Comparison of ENCODE assay signal across 8 mouse cellular contexts in the genomic region with DNA sequence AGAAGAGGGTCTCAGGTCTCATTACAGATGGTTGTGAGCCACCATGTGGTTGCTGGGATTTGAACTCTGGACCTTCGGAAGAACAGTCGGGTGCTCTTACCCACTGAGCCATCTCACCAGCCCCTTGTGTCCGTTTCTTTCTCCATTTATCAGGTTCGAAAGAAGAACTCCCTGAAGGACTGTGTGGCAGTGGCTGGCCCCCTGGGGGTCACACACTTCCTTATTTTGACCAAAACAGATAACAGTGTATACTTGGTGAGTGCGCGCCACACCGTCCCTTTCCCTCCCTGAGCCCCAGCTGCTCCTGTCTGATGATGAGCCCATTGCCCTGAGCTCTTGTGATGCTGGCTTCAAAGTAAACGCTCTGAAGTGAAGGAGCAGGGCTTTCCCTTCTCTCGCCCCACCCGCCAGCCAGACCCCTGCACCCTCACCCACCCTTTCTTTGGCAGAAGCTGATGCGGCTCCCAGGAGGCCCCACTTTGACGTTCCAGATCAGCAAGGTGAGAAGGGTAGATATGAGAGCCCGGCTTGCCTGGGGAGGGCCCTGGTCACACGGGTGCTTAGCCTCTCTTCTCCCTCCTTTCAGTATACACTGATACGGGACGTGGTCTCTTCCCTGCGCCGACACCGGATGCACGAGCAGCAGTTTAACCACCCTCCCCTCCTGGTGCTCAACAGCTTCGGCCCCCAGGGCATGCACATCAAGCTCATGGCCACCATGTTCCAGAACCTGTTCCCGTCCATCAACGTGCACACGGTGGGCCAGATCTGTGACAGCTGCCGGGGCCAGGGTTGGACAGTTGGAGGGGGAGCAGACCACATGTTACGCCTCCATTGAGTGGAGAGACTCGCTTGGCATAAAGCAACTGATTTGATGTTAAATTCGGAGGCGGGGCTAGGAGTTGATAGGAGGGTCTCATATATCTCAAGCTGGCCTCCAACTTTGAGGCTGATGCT. TPM values are rescaled to one million over a fixed set of nuclear protein-coding genes. Genes with fewer than 3 reads are reported as not detected.
DNase-seq lines count a peak whose midpoint lies in the region; ATAC-seq and TF ChIP-seq lines count a peak whose summit lies in the region.

No protein-coding gene starts in this region.

- peaks cover 53% of the 10 kb centered on the region for H3K36me3 ChIP-seq in megakaryocyte, embryonic 14.5 days (replicated peaks; ENCODE audit: low read length)
- H3K36me3 ChIP-seq in limb, embryonic 15.5 days: peaks cover 53% of the 10 kb centered on the region
- H3K36me3 ChIP-seq in stomach, embryonic 14.5 days (ENCODE audit: control insufficient read depth, insufficient read depth, low read length): peaks cover 50% of the 10 kb centered on the region

- WGBS in limb, embryonic 15.5 days: 78% methylated on average over 29 of the region's 29 CpGs
- 79% methylated on average over 29 of the region's 29 CpGs for WGBS in stomach, embryonic 14.5 days

- peak overlapping the region; percentile 53 for H3K4me2 ChIP-seq in limb, embryonic 15.5 days
- H3K4me2 ChIP-seq in stomach, embryonic 14.5 days (replicated peaks; ENCODE audit: low read depth, low read length): peak overlapping the region; percentile 92

- H3K4me3 ChIP-seq in megakaryocyte, embryonic 14.5 days (replicated peaks): peak overlapping the region; percentile 90
- peak overlapping the region; percentile 87 for H3K4me3 ChIP-seq in embryonic fibroblast, embryonic 13.5 days (ENCODE audit: insufficient read depth, low read length)
- peak overlapping the region; percentile 75 for H3K4me3 ChIP-seq in limb, embryonic 15.5 days
- H3K4me3 ChIP-seq in stomach, embryonic 14.5 days (ENCODE audit: low read depth, low read length): peak overlapping the region; percentile 74

- TF ChIP-seq CTCF in embryonic fibroblast, embryonic 13.5 days (IDR thresholded peaks at IDR 0.05; ENCODE audit: borderline replicate concordance, insufficient read depth, low read length): no peak

- peaks cover 57% of the 10 kb centered on the region for H3K4me1 ChIP-seq in megakaryocyte, embryonic 14.5 days
- peaks cover 10% of the 10 kb centered on the region for H3K4me1 ChIP-seq in embryonic fibroblast, embryonic 13.5 days (ENCODE audit: control insufficient read depth, insufficient read depth, low read length)
- peaks cover 15% of the 10 kb centered on the region; the same call in 1 of the 2 replicates for H3K4me1 ChIP-seq in limb, embryonic 15.5 days
- H3K4me1 ChIP-seq in stomach, embryonic 14.5 days (ENCODE audit: control insufficient read depth, insufficient read depth, low read length): no peaks in the 10 kb centered on the region

- ATAC-seq in megakaryocyte, adult 5-6 weeks (ENCODE audit: poor library complexity, severe bottlenecking): no peak
- no peak for ATAC-seq in limb, embryonic 15.5 days (ENCODE audit: insufficient number of reproducible peaks, low FRiP score, low TSS enrichment, low read depth)
- ATAC-seq in stomach, embryonic 14.5 days (ENCODE audit: insufficient number of reproducible peaks, insufficient read depth, low FRiP score, low read depth): no peak
- no peak for ATAC-seq in activated CD4-positive, CD25-positive, alpha-beta regulatory T cell, adult 4 months

- no peak for DNase-seq in layer of hippocampus, adult 18-20 months (ENCODE audit: low spot score in 2 of 2)
- DNase-seq in left cerebral cortex, adult 9 months (ENCODE audit: low spot score in 2 of 2): no peak

- TF ChIP-seq POLR2A in embryonic fibroblast, embryonic 13.5 days (IDR thresholded peaks at IDR 0.05; ENCODE audit: low read depth, low read length): no peak

- H3K9me3 ChIP-seq in megakaryocyte, embryonic 14.5 days: peaks cover 5% of the 10 kb centered on the region
- H3K9me3 ChIP-seq in limb, embryonic 15.5 days: no peaks in the 10 kb centered on the region
- H3K9me3 ChIP-seq in stomach, embryonic 14.5 days (ENCODE audit: control insufficient read depth, low read depth, low read length): no peaks in the 10 kb centered on the region

- H3K27me3 ChIP-seq in megakaryocyte, embryonic 14.5 days (replicated peaks): no peaks in the 10 kb centered on the region
- no peaks in the 10 kb centered on the region for H3K27me3 ChIP-seq in limb, embryonic 15.5 days
- no peaks in the 10 kb centered on the region for H3K27me3 ChIP-seq in stomach, embryonic 14.5 days (ENCODE audit: control insufficient read depth, insufficient read depth, low read length)

- H3K9ac ChIP-seq in limb, embryonic 15.5 days: no peak overlapping the region
- peak overlapping the region; percentile 62; the same call in 1 of the 2 replicates for H3K9ac ChIP-seq in stomach, embryonic 14.5 days (replicated peaks; ENCODE audit: low read depth, low read length)

- no peak overlapping the region for H3K27ac ChIP-seq in embryonic fibroblast, embryonic 13.5 days (ENCODE audit: insufficient read depth, low read length)
- no peak overlapping the region for H3K27ac ChIP-seq in limb, embryonic 15.5 days
- H3K27ac ChIP-seq in stomach, embryonic 14.5 days (ENCODE audit: low read length): no peak overlapping the region

RNA-seq across cellular contexts. Expression of gene Ppan, which starts 1.5 kb away (rescaled TPM):
- polyA plus RNA-seq in megakaryocyte, embryonic 14.5 days (2012; ENCODE audit: insufficient read depth, low replicate concordance): 84.5 and 137 TPM in 2 replicates
- 5.7 and 7.8 TPM in 2 replicates for total RNA-seq in megakaryocyte, adult 5-6 weeks (2015)
- 27.5 and 32.2 TPM in 2 replicates for total RNA-seq in megakaryocyte, adult 5-6 weeks (2017)
- polyA plus RNA-seq in embryonic fibroblast, embryonic 13.5 days (2011; ENCODE audit: insufficient read length, low read depth, missing spikeins): 31.1 and 34.5 TPM in 2 replicates
- polyA plus RNA-seq in limb, embryonic 15.5 days (2015; fragmentation: Nextera tagmentation; extraction: Ambion mirVana): 86.9 and 88.6 TPM in 2 replicates
- 72.7 and 74.6 TPM in 2 replicates for polyA plus RNA-seq in stomach, embryonic 14.5 days (2014; fragmentation: Nextera tagmentation; extraction: Ambion mirVana)
- 10 to 100 TPM; 22.9 to 30.1 TPM for polyA plus RNA-seq in activated CD4-positive, CD25-positive, alpha-beta regulatory T cell, adult 4 months (2017; shearing (Covaris generic))
- 10 to 100 TPM; 24.1 to 25.3 TPM for total RNA-seq in layer of hippocampus, adult 18-20 months (2021)

RNA-seq across cellular contexts. Expression of gene Eif3g, which starts 9.0 kb away (rescaled TPM):
- 300 and 342 TPM in 2 replicates for polyA plus RNA-seq in megakaryocyte, embryonic 14.5 days (2012; ENCODE audit: insufficient read depth, low replicate concordance)
- 88.4 and 102 TPM in 2 replicates for total RNA-seq in megakaryocyte, adult 5-6 weeks (2015)
- 79.0 and 80.6 TPM in 2 replicates for total RNA-seq in megakaryocyte, adult 5-6 weeks (2017)
- polyA plus RNA-seq in embryonic fibroblast, embryonic 13.5 days (2011; ENCODE audit: insufficient read length, low read depth, missing spikeins): 106 and 107 TPM in 2 replicates
- polyA plus RNA-seq in limb, embryonic 15.5 days (2015; fragmentation: Nextera tagmentation; extraction: Ambion mirVana): 303 and 319 TPM in 2 replicates
- polyA plus RNA-seq in stomach, embryonic 14.5 days (2014; fragmentation: Nextera tagmentation; extraction: Ambion mirVana): 281 and 289 TPM in 2 replicates
- polyA plus RNA-seq in activated CD4-positive, CD25-positive, alpha-beta regulatory T cell, adult 4 months (2017; shearing (Covaris generic)): 100 to 1,000 TPM; 190 to 235 TPM
- 100 to 1,000 TPM; 124 to 132 TPM for total RNA-seq in layer of hippocampus, adult 18-20 months (2021)

RNA-seq across cellular contexts. Expression of gene Angptl6, which starts 9.9 kb away (rescaled TPM):
- polyA plus RNA-seq in megakaryocyte, embryonic 14.5 days (2012; ENCODE audit: insufficient read depth, low replicate concordance): 4.7 and 5.1 TPM in 2 replicates
- total RNA-seq in megakaryocyte, adult 5-6 weeks (2015): 0.62 and 1.3 TPM in 2 replicates
- 0.11 and 0.57 TPM in 2 replicates for total RNA-seq in megakaryocyte, adult 5-6 weeks (2017)
- 2.9 and 4.9 TPM in 2 replicates for polyA plus RNA-seq in embryonic fibroblast, embryonic 13.5 days (2011; ENCODE audit: insufficient read length, low read depth, missing spikeins)
- polyA plus RNA-seq in limb, embryonic 15.5 days (2015; fragmentation: Nextera tagmentation; extraction: Ambion mirVana): 4.6 and 5.0 TPM in 2 replicates
- 6.9 and 7.2 TPM in 2 replicates for polyA plus RNA-seq in stomach, embryonic 14.5 days (2014; fragmentation: Nextera tagmentation; extraction: Ambion mirVana)
- 1 to 10 TPM in 1 of 2 experiments, under 1 TPM in 1; 0.76 to 1.5 TPM for polyA plus RNA-seq in activated CD4-positive, CD25-positive, alpha-beta regulatory T cell, adult 4 months (2017; shearing (Covaris generic))
- total RNA-seq in layer of hippocampus, adult 18-20 months (2021): 10 to 100 TPM in 1 of 2 experiments, 1 to 10 TPM in 1; 9.9 to 10.6 TPM

RNA-seq across cellular contexts. Expression of gene A230050P20Rik, which starts 21.0 kb away (rescaled TPM):
- 39.0 and 51.7 TPM in 2 replicates for polyA plus RNA-seq in megakaryocyte, embryonic 14.5 days (2012; ENCODE audit: insufficient read depth, low replicate concordance)
- 1.5 and 2.3 TPM in 2 replicates for total RNA-seq in megakaryocyte, adult 5-6 weeks (2015)
- total RNA-seq in megakaryocyte, adult 5-6 weeks (2017): 1.4 and 2.6 TPM in 2 replicates
- polyA plus RNA-seq in embryonic fibroblast, embryonic 13.5 days (2011; ENCODE audit: insufficient read length, low read depth, missing spikeins): 14.7 and 25.3 TPM in 2 replicates
- polyA plus RNA-seq in limb, embryonic 15.5 days (2015; fragmentation: Nextera tagmentation; extraction: Ambion mirVana): 9.5 and 11.8 TPM in 2 replicates
- 11.9 and 12.6 TPM in 2 replicates for polyA plus RNA-seq in stomach, embryonic 14.5 days (2014; fragmentation: Nextera tagmentation; extraction: Ambion mirVana)
- polyA plus RNA-seq in activated CD4-positive, CD25-positive, alpha-beta regulatory T cell, adult 4 months (2017; shearing (Covaris generic)): 10 to 100 TPM; 12.4 to 14.6 TPM
- 10 to 100 TPM; 66.8 to 70.4 TPM for total RNA-seq in layer of hippocampus, adult 18-20 months (2021)
